Mouse (Mus musculus) skeletal muscle tissue, postnatal 0 days (tissue): ENCODE results near the gene Akap11. TPM values are rescaled to one million over a fixed set of nuclear protein-coding genes. Genes with fewer than 3 reads are reported as not detected.

Experiments used
- polyA plus RNA-seq: library from polyadenylated mRNA; unstranded; fragments of >200 nt; fragmentation: Nextera tagmentation; extraction: Ambion mirVana; gene quantifications from 2 replicates; pipeline ENCODE4 v1.2.1, GENCODE M21; 2015

Gene Akap11
- polyA plus RNA-seq: 9.0 and 11.2 TPM in 2 replicates

GRCm38 (mm10) chr14:78536281-78537165, at the start of gene Akap11:
Gene Akap11 (minus strand): TSS chr14:78536808.

Other genes starting within 250 kb of the Akap11 start
- gene Tnfsf11, start 228.8 kb downstream of the Akap11 start, polyA plus RNA-seq: 0.29 and 0.35 TPM in 2 replicates
- 0.87 and 1.2 TPM in 2 replicates for gene Dgkh, start 196.0 kb upstream of the Akap11 start, polyA plus RNA-seq